Mouse (Mus musculus) layer of hippocampus, postnatal 36 days (tissue): ENCODE measurements at regions not wholly inside any gene's neighbourhood (a gene's known extent, or its start where the extent isn't known, plus 50 kb on each side); places are given as distances from the start of the nearest gene placed in this dataset.

Experiments
- DNase-seq, 2 experiments: peaks; one replicate each; pipeline ENCODE4 v3.0.0; 2022

DNA sequence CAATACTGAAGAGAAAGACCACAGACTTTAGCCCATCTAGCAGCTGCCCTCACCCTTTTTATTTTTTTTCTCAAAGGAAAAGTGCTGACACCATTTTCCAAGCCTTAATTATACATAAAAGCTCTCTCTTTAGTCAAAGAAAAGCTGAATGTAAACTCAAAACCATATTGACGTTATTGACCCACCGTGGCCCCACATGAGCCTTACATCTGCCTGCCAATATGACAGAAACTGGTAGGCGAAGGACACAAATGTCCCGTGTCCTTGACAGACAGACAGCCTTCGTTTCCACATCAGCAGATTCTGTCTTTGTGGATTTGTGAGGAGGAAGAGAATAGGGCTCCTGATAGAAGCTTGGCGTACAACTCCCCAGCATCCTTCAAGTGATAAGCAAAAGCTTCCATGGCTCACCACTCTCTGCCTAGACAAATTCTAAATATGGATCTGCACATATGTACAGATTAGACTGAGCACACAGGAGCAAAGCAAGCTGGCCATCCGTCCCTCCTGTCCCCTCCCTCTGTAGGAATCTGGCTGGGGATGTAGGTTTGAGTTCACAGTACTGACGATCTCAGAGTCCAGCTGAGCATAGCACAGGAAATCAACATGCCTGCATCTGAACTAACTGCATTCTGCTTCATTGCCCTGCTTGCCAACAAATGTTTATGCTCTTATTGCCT, 90.6 kb upstream of the Pabpc6 start:
- no peak for DNase-seq

DNA sequence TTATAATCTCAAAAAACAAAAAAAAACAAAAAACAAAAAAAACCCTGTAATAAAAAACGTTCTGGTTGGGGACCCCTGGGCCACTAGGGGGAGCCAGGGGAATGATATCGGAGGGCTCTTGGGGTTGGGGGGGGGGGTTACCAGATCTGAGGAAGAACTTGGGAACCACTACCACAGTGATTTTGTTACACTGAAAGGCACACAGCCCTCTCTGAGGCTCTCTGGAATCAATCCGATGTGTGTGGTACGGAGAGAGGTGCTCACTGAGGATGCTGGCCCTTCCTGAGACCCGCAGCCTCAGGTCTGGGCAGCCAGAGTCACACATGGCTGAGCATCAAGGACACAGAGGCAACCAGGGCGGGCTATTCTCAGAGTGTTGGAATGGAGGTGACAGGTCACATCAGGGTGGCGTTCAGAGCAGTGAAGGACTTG, 89.9 kb upstream of the Pabpc6 start:
- DNase-seq, result peak in 1 of 2 experiments; percentile 20

DNA sequence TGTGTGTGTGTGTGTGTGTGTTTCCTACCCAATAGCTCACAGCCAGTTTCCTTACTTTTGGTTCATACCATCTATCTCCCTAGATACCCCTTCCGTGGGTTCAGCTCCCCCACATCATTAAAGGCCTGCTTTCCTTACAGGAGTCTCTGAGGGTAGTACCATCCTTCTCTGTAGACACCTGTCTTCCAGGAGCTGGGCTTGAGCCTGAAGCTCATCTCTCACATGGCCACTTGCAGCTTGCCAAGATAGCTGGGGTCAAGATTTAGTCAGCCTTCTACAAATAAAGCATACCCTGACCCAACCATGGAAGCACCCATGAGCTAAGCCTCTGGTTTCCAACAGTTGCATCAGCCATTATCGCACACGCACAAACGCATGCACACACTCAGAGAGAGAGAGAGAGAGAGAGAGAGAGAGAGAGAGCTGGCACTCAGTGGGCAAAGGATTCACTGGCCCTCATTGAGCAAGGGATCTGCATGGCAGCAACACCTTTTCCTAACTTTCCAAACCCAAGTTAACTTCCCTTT, 88.3 kb upstream of the Pabpc6 start:
- DNase-seq, result no peak

DNA sequence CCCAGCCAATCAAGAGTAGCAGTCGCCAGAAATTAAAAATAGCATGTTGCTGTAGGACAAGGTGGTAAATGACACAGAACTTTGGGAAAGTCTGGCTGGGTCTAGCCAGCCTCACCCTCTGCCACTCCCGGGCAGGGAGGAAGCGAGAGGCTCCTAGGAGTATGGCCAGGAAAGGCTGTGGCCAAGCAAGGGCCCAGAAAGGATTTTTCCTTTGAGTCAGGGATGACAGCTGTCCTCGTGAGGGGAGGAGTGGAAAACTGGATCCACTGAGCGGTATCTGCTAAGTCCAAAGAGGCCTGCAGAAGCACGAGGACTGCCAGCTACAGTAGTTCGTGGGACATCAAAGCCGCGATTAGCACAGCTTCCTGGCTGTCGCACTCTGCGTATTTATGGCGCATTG, 87.2 kb upstream of the Pabpc6 start:
- DNase-seq, result no peak

DNA sequence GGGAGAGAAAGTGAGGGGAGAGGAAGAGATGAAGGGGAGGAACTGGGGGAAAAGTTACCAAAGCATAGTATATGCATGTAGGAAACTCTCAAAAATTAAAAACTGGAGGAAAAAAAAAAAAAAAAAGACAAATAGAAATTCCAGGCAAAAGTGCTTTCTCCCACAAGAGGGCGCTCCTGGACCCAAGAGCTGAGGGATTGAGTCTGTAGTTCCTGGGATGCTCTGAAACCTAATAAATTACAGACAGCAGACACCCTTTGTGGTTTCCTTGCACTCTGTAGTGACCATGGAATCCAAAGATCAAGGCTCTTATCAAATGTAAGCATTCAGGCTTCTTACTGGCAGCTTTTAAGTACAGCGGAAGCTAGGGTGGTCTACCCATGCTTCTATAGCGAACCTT, 86.7 kb upstream of the Pabpc6 start:
- peak; percentile 45 to 61 for DNase-seq

DNA sequence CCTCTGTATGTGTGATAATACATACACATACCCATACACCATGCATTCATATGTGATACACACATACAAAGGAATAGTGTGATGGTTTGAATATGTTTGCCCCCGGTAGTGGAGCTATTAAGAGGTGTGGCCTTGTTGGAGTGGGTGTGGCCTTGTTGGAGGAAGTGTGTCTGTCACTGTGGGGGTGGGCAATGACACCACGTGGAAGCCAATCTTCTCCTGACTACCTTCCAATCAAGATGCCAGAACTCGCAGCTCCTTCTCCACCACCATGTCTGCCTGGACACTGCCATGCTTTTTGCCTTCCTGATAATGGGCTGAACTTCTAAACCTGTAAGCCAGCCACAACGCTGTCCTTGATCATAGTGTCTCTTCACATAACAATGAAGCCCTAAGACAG, 86.1 kb upstream of the Pabpc6 start:
- no peak for DNase-seq

DNA sequence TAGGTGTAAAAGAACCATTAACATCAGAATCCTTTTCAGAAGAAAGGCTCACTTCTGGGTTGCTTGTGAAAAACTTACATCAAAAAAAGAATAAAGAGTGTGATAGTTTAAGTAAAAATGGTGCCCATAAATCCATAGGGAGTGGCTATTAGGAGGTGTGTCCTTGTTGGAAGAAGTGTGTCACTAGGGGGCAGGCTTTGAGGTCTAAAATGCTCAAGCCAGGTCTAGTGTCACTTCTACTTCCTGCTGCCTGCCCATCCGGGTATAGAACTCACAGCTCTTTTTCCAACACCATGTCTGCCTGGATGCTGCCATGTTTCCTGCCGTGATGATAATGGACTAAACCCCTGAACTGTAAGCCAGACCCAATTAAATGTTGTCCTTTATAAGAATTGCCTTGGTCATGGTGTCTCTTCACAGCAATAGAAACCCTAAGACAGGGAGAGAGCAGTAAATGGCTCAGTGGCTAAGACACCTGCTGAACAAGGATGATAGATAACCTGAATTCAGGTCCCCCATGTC, 85.4 kb upstream of the Pabpc6 start:
- DNase-seq, result no peak

DNA sequence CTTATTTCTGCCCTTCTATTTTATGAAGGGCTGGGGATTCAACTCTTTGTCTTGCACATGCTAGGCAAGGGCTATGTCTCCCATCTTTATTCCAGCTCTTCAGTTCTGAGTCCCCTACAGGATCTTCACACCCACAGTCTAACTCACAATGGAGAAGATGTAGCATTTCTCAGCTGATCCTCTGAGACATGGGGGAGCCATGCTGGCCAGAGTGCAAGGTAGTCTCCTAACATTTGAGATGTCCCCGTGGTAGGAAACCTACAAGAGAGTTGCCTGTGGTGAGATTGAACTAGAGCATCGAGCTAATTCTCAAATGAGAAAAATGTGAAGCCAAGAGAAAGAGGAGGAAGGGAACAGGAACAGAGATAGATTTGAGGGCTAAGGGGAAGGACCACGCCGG, 83.3 kb upstream of the Pabpc6 start:
- no peak for DNase-seq

DNA sequence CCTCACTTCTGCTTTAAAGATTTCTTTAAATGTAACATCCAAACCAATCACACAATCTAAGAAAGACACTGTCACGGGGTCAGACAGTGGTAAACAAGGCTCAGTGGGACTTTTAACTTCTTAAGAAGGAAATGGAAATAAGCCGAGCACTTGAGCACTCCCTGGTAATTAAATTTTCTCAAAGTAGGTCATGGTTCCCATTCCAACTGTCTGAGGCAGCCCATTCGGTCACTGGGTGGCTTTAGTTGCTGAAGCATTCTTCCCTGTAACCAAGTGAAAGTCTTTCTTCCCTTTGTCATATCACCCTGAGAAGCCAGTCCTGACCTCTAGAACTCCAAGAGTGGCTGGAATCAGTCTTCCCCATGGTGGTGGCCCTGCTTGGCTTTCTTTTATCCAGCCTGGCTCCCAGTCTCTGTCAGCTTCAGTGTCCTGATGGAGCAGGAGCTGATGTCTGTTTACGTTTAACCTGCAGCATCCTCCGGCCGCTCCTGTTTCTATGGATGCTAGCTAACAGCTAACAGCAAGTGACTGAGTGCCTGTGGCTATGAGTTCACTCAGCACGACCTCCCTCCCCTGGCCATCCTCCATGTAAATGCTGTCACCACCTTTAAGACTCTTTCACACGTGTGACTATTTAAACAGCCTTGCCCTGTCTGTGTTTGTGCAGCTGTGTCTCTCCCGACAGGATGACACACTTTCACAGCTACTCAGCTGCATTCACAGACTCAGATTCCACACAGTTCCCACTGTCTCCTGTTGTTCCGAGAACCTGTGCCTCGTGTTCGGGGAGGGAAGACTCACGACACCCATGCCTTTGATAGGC, 82.0 kb upstream of the Pabpc6 start:
- DNase-seq, result no peak

DNA sequence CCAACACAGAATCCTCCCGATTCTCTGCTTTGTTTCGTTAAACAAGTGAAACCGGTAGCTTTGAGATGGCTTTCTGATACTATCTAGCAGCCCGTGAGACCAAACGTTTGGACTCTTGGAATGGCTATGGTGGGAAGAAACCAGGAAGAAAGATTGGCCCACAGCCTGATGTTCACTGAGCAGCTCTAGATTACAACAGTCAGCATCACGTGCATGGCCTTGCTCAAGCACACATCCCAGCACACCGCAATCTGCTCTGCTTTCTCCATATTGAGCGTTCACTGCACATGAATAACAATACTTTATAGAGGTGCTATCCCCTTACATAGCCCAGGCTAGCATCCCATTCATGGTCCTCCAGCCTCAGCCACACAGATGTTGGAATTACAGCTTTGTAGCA, 80.5 kb upstream of the Pabpc6 start:
- DNase-seq, result no peak

DNA sequence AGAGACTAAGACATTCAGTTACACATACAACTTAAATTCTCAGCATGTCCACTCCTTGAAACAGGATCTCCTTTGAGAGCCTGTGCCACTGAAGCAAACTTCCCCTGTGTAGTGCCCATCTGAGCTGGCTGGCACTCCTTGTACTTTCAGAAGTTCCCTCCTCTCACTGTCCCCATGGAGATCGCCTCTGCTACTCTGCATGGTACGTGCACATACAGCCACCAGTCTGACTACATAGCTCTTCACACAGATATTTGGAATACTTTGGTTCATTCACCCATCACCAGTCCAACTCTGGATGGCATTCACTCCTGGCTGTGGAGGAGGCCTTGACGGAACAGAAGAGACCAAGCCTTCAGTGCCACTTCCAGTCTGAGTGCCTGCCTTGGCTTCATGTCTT, 79.8 kb upstream of the Pabpc6 start:
- DNase-seq, result no peak

DNA sequence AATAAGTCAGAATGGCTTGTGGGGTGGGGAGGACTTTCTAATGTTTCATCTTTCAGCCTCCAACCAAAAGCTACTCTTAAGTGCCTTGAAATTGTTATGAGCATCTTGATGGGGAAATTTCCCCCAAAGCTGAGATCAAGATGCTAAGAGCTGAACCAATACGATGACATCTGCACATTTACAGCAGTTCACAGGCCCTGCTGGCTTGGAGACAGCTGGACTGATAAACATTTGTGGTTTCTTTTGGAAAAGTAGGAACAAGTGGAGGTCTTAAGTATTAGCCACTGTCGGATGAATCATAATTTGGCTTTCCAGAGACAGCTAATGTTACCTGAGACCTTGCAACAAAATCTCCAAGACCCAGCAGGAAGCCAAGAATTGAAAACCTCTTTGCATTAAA, 78.4 kb upstream of the Pabpc6 start:
- no peak for DNase-seq

DNA sequence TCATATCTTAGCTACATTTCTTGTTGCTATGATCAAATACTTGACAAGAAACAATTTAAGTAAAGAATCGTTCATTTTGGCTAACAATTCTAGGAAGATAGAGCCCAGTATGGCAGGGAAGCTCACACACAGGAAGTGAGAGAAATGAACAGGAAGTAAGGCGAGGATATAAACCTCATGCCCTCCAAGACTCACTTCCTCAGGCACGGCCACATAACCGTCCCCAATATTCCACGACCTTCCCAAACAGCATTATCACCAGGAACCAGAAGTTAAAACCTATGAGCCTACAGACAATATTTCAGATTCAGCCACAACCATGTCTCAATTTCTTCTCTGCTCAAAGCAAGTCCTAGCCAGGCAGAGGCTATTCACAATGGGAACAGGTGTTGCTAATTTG, 73.8 kb upstream of the Pabpc6 start:
- DNase-seq, result no peak

DNA sequence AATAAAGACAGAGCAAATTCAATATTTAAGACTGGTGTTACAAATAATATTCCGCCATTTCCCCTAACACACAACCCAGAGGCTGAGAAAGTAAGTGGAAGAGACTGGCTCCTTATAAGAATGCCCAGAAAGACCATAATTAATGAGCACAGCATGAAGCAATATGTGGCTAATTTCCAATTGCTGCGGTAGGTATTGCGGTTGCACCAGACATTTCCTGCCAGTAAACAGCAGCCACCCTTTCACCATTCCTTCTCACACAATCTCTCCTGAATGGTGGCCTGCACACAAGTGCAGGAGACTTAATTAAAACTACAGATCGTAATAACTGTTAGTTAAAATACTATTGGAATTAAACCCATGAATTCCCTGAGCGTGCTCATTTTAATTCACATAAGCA, 71.8 kb upstream of the Pabpc6 start:
- no peak for DNase-seq

DNA sequence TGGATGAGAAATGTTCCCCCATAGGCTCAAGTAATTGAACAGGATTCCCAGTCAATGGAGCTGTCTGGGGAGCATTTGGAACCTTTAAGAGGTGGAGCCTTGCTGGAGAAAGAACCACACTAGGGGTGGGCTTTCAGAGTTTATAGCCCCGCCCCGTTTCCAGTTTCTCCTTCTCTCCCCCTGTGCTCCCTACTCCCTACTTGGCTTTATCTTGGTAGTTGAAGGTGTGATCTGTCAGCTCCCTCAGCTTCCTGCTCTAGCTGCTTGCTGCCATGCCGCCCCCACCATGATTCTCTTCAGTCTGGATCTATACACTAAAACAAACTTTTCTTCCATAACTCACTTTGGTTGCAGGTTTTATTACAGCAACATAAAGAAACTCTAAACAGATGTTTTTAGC, 59.5 kb upstream of the Pabpc6 start:
- no peak for DNase-seq

DNA sequence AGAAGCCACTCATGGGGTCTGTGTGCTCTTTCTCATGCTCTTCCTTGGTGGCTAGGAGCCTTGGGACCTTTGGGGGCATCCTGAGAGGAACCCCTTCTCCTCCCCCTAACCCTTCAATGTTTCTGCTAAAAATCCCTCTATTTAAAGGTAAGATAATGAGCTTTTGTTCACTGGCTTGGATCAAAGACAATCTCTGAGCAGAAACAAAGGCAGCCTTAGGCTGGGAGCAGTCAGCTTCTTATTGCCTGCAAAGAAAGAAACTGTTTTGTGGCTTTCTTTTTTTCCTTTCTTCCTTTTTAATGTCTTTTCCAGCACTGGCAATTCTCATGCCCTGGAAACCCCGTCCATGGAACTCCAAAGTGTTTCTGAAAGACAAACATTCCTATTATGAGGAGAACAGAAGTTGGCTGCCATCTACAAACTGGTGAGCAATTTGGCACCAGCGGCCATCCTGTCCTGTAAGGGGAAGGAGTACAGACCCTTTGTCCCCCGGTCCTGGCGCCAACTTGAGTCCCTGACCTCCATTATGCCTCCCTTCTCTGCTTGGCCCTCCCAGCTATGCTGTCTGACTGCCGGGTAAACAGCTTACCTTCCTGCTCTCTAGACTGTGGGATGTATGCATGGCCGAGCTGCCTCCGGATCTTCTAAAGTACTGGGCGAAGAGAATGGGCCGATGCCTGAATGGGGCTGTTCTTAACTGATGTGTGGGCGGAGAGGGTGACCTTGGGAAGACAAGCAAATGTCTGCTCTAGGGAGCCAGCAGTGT, 56.4 kb upstream of the Pabpc6 start:
- peak; percentile 46 to 69 for DNase-seq

DNA sequence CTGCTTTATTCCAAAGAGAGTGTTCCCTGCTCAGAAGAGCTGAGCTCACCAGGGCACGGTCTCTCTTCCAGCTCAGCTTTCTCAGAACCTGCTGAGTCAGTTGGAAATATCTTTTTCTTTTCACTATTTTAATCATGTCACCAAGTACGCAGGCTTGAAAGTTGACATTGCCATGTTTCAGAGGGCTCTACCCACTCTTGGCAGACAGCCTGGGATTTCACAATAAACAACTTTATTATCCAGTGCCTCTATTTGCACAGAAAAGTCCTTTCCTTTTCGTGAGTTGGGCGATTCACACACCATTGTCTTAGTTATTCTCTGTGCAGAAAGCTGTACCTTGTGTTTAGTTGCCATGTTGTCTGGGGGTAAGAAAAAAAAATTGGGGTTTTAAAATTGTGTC, 54.0 kb upstream of the Pabpc6 start:
- DNase-seq, result no peak

DNA sequence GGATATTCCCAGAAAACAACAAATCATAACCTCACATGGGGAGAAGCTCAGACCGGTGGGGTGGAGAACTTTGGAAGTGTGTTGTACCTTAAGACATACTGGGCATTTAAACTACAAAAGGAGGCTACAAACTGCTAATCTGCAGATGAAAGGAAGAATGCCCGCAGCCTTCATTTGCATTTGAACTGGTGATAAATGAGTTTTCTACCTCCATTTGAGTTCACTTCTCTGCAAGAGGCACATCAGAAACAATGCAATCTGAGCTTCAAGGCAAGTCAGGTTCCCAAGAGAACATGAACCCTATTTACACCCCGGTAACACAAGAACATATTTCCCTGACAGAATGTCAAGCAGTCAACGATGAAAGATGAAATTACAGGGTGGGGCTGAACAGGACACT, 53.2 kb upstream of the Pabpc6 start:
- DNase-seq, result no peak
